Mouse (Mus musculus): ENCODE results near the gene Pir.

Pir gene

DNA sequence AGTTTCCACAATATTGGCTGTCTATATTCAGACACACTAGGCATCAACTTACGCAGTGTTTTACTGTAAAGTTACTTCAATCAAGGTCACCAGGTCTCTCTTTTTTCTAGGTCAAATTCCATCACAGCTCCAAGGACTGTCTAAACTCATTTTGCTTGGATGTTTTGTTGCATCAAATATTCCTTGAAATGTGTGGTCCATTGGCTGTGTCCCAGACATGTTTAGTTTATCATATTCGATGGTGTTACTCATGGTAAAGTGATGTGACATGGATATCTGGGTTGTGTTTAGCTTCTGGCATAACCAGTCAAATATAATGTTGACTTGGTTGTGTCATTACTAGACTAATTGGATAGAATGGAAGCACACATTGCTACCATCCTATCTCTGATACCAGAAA, 61.2 kb downstream of the Pir start:
- no peak for DNase-seq (ENCODE audit: extremely low read depth, insufficient read length, low spot score)

DNA sequence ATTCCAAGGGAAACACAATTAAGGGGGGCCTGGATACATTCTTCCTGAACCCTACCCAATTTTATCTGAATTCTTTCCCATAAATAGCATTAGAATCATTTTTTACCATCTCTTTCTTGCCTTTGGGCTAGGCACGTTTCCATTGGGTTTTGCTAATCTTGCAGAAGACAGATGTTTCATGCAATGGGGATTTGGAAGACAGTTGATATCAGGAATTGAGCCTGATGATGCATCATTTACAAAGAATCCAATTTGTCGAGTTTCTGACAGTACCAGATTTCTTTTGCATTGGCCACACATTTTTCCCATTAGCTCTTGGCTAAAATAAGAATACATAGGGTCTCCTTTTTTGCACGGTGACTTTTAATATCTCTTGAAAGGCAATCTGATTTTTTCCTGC, 61.6 kb downstream of the Pir start:
- no peak for DNase-seq (ENCODE audit: extremely low read depth, insufficient read length, low spot score)

GRCm38 (mm10) chrX:164338591-164338990, 69.4 kb downstream of the Pir start:
- no peak for DNase-seq (ENCODE audit: extremely low read depth, insufficient read length, low spot score)

DNA sequence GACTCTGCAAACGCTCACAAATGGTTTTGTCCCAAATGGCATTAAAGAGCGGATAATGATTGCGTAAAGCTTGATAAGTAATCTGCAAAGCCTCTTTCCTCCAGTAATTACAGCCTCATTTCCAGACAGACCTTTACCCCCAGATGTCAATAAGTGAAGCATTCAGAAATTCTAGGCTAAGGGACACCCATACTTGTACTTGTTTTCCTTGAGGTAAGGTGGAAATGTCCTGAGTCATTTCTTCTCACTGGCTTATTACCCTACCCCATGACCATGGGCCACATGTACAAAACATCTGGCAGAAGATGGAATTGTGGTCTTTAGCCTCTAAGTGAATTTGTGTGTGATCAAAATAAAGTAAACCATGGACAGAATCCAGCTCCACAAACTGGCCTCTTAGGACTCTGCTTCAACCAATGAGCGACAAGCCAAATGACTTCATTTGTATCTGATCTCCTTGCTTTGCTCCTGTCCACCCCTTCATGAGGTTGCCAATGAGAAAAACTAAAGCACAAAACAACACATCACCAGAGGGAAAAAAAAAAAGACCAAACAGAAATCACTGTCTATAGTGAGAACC, 76.3 kb downstream of the Pir start:
- no peak for DNase-seq (ENCODE audit: extremely low read depth, insufficient read length, low spot score)

DNA sequence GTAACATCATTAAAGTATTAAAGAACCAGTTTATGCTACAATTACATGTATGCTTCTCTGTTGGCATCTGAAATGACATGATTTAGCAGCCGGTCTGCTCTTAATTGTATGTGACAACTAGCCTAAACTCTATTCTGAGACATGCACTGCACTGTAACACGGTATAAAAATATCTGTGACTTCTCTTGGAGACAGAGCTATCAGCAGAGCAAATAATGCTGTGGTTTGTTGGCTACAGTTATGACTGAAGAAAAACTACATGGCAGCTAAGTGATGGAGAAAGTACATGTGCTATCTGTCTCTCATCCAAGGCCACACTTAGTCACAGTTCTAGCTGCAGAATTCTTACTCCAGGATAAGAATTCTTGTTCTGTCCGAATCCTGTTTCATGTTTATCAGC, 79.8 kb downstream of the Pir start:
- DNase-seq (ENCODE audit: extremely low read depth, insufficient read length, low spot score): no peak

DNA sequence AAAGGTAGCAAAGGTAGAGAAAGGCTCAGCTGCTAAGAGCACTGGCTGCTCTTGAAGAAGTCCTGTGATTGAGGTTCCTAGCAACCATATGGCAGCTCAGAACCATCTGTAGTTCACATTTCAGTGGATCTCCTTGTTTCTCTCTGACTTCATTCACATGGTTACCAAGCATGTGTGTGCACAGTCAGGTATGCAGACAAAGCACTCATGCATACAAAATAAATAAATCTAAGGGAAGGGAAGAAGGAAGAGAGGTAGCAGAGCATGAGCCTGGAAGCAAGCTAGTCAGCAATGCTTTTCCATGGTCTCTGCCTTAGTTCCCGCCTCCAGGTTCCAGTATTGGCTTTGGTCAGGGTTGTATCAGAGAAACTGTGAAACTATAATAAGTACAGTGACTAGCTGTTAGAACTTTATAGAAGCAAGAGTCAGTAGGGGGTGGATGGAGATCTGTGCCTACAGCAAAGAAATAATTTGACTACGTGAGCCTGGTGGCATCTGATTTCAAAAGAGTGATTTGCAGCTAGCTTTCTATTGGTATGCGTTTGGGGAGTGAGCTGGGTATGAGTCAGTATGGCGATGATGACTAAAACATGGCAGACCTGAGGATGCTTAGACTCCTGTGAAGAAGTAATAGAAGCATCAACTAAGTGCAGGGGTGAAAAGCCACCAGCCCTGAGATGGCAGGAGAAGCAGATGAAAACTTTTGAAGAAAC, 96.1 kb downstream of the Pir start:
- DNase-seq (ENCODE audit: extremely low read depth, insufficient read length, low spot score): no peak

DNA sequence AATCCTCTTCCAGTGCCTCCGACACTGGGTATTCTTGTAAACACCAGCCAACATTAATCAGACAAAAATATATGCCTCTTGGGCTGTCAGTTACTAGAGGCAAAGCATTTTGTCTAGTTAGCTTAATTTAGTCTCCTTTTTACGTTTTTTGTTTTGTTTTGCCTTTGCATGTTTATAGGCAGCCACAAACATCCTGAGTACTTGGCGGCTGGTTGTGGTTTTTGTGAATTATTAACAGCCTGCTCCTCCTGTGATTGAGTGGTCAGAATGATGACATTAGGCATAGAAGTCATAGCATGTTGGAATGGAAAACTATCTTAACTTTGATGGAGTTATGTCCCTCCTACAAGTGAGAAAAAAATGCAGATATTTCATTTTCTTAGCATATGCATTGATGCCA, 101.4 kb downstream of the Pir start:
- no peak for DNase-seq (ENCODE audit: extremely low read depth, insufficient read length, low spot score)

DNA sequence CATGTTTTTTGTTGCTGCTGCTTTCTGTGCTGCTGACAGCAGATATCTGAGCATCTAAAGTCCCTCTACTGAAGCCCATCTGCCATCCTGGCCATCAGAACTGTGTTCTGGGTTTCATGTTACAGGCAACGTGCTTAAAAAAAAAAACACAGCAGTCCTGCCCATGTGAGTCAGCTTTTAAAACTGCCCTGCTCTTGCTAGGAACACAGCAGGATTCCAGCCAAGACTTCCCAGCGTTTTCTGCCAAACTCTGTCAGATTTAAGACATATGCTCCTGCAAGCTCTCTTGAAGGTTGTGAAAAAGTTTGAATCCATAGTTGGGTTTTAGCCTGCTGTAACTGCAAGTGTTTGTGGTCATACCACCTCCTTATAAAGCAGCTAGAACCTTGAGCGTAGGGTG, 103.9 kb downstream of the Pir start, which contains the start of gene Vegfd:
Gene Vegfd, plus strand, starts transcription at position 298 of the 400 bp plus-strand sequence.
- peak; percentile 58 for DNase-seq (ENCODE audit: extremely low read depth, insufficient read length, low spot score)

DNA sequence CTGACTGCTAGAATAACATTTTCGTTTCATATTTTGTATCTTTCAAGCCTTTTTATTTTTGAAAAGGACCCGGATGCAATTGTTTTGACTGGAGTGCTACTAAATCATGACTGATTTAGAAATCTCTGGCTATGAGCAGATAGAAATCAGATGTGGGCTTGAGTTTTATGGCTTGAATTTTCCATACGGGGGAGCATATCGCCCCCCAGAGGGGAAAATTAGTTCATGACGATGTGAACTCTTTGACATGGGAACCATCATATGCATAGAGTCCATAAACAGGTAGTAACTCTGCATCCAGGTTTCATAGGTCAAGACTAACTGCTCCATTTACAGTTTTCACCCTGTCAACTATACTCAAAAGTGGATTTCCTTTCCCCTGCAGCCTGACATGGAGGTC, 105.4 kb downstream of the Pir start:
- DNase-seq (ENCODE audit: extremely low read depth, insufficient read length, low spot score): no peak

GRCm38 (mm10) chrX:164379721-164380120, 110.5 kb downstream of the Pir start:
- no peak for DNase-seq (ENCODE audit: extremely low read depth, insufficient read length, low spot score)

- peak; percentile 91 for DNase-seq (ENCODE audit: extremely low read depth, insufficient read length, low spot score)
Observed at GRCm38 (mm10) chrX:164381618-164382408, 112.6 kb downstream of the Pir start.

GRCm38 (mm10) chrX:164394091-164394490, 124.9 kb downstream of the Pir start:
- DNase-seq (ENCODE audit: extremely low read depth, insufficient read length, low spot score): no peak

GRCm38 (mm10) chrX:164398456-164398855, 129.3 kb downstream of the Pir start:
- DNase-seq (ENCODE audit: extremely low read depth, insufficient read length, low spot score): no peak

DNA sequence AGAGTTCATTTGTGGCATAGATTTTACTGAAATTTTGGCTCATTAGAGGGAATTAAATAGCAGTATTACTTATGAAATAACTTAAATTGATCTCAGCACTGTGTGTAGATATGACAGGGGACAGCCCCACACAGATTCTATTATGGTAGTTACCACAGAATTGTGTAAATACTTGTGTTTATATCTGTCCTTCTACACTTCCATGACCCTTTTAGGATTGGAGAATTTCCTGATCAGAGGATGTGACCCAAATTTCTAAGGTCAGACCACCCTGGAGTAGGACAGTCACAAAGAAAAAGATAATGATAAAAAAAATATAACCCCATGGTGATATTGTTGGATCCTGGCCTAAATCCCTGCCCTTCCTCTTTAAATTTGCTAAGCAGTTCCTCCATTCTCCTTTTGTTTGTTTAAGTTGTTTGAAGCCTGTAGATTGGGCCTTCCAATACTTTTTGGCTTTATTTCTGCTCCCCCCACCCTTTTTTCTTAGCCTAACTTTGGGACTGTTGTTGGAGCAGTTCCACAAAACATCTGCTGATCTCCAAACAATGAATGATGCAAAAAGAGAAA, 136.0 kb downstream of the Pir start:
- DNase-seq (ENCODE audit: extremely low read depth, insufficient read length, low spot score): no peak

GRCm38 (mm10) chrX:164406133-164407022, 137.2 kb downstream of the Pir start:
- DNase-seq (ENCODE audit: extremely low read depth, insufficient read length, low spot score): no peak

GRCm38 (mm10) chrX:164408301-164408927, 139.2 kb downstream of the Pir start:
- no peak for DNase-seq (ENCODE audit: extremely low read depth, insufficient read length, low spot score)

DNA sequence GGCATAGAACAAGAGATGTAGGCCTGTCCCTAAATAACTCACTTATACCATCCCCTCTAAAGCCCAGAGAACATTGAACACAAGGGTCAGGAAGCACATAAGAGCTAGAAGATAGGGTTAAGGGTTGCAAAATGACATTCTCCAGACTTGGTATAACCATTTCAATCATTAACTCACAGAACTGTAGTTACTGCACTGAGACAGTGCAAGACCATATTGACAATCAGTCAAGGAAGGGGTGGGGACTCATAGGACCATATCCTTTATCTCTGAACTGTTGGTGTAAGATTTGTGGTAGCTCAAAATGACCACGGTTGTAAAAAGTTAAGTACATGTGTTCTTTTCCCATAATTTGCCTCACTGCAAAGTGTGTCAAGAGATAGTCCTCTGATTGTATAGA, 141.4 kb downstream of the Pir start:
- no peak for DNase-seq (ENCODE audit: extremely low read depth, insufficient read length, low spot score)

DNA sequence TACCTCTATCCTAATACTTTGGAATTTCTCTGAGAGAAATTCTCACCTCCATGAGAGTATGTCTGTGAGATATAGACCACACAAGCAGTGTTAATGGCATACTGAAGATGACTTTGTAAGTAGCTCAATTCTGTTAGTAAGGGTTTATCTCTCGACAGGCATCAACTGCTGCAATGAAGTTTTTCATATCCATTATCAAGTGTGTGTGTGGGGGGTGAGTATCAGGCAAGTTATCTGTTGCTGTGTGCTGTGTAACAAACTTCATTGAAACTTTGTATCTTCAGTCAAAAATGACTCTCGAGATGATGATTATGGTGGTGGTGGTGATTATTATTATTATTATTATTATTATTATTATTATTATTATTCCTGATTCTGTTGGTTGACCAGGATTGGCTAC, 147.6 kb downstream of the Pir start:
- no peak for DNase-seq (ENCODE audit: extremely low read depth, insufficient read length, low spot score)

GRCm38 (mm10) chrX:164418008-164418407, 148.8 kb downstream of the Pir start:
- DNase-seq (ENCODE audit: extremely low read depth, insufficient read length, low spot score): no peak

DNA sequence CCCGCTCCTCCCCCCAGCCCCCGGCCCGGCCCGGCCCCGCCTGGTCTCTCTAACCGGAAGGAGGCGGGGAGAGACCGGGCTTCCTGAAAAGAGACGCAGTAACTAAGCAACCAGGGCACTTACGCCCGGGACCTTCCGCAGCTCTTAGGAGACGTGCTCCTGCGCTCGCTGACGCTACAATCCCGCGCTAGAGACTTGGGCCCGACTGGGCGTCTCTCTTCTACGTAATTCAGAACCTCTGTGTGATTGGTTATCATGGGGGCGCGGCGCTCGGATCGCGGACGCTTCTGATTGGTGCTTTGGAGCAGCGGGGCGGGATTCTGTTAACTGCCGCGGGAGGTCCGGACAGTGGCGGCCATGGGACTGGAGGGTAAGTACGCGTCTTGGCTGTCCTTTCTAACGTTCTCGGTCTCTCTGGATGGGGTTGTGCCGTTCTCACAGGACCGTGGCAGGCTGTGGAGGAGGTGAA, 150.3 kb downstream of the Pir start, which contains the start of gene Piga:
Gene Piga, plus strand, starts transcription at position 317 of the 469 bp plus-strand sequence.
- peak; percentile 93 for DNase-seq (ENCODE audit: extremely low read depth, insufficient read length, low spot score)
